Mouse (Mus musculus): Measurements from ENCODE around the gene Shd. TPM values are rescaled to one million over a fixed set of nuclear protein-coding genes. Genes with fewer than 3 reads are reported as not detected.
A peak's percentile ranks its signal among the peaks of the same experiment; 100 is the strongest.

The Shd gene
- total and polyA plus RNA-seq, 3 experiments: 0.31 to 0.89 TPM; not detected in 1

DNA sequence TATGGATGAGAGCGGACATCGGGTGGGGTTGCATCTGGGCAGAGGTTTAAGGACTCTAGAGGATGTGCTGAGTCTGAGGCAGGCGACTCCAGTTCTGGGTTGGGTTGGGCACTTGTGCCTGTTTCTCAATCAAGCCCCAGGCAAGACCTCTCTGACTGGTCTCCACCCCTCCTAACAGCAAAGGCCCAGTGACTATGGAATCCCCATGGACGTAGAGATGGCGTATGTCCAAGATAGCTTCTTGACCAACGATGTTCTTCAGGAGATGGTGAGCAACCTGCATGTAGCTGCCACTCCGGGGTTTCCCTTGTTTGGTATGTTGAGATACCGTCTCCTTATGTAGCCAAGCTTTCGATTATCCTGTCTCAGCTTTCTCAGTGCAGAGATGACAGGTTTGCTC lies 45.0 kb downstream of the Shd start:
- H3K79me2 ChIP-seq (ENCODE audit: control insufficient read depth, insufficient read depth, low read length, poor library complexity): no peaks in the 10 kb centered on the region
- H3K9ac ChIP-seq (ENCODE audit: control insufficient read depth, low read depth, low read length, poor library complexity, severe bottlenecking): no peak overlapping the region
- H3K4me1 ChIP-seq (ENCODE audit: control insufficient read depth in 1 of 2, insufficient read depth in 2 of 2, low read length in 2 of 2): peaks cover 0 to 3% of the 10 kb centered on the region in 2 experiments; a peak in 2 of 4 replicates
- TF ChIP-seq ZNF384 (IDR thresholded peaks at IDR 0.05; ENCODE audit: low read depth, low read length) (no peak), MAZ (IDR thresholded peaks at IDR 0.05; ENCODE audit: low read depth, low read length) (no peak), POLR2AphosphoS2 (IDR thresholded peaks at IDR 0.05; ENCODE audit: low read length) (peak; percentile 43; the same call in 1 of the 2 replicates)
- H3K4me3 ChIP-seq (ENCODE audit: control insufficient read depth in 1 of 2, insufficient read depth in 1 of 2, low read depth in 2 of 2, low read length in 2 of 2): no peak overlapping the region
- peaks cover 0 to 3% of the 10 kb centered on the region in 2 experiments; a peak in 2 of 4 replicates for H3K36me3 ChIP-seq (ENCODE audit: control insufficient read depth in 1 of 2, insufficient read depth in 2 of 2, low read length in 2 of 2)
- DNase-seq (ENCODE audit: low read depth, low spot score): peak; percentile 5
- no peak overlapping the region for H3K27ac ChIP-seq (ENCODE audit: control insufficient read depth, low read depth, low read length)
- H3K9me3 ChIP-seq (replicated peaks; ENCODE audit: insufficient read depth, low read length): no peaks in the 10 kb centered on the region
- H3K27me3 ChIP-seq (ENCODE audit: control insufficient read depth in 1 of 2, insufficient read depth in 2 of 2, low read length in 2 of 2): no peaks in the 10 kb centered on the region

DNA sequence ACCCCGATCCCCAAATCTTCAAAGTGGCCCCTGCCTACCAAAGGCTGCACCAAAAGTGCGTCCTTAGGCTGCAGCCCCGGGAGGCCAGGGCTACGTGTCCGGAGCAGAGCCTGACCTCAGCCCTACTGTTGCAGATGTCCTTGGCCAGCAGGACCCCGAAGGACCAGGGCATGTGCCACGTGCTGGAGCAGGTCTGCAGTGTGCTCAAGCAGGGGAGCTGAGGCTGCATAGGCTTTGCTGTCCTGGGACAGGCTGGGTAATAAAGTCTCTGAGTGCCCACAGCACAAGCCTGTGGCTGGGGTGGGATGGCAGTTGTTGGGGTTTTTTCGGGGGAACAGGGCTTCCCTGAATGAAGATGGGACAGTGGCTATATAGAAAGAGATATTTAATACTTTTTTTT lies 46.1 kb downstream of the Shd start:
- H3K4me3 ChIP-seq (ENCODE audit: control insufficient read depth in 1 of 2, insufficient read depth in 1 of 2, low read depth in 2 of 2, low read length in 2 of 2): no peak overlapping the region
- H3K4me1 ChIP-seq (ENCODE audit: control insufficient read depth in 1 of 2, insufficient read depth in 2 of 2, low read length in 2 of 2): no peaks in the 10 kb centered on the region
- no peak overlapping the region for H3K27ac ChIP-seq (ENCODE audit: control insufficient read depth, low read depth, low read length)
- DNase-seq (ENCODE audit: low read depth, low spot score): no peak
- no peak overlapping the region for H3K9ac ChIP-seq (ENCODE audit: control insufficient read depth, low read depth, low read length, poor library complexity, severe bottlenecking)
- H3K9me3 ChIP-seq (replicated peaks; ENCODE audit: insufficient read depth, low read length): no peaks in the 10 kb centered on the region
- H3K27me3 ChIP-seq (ENCODE audit: control insufficient read depth in 1 of 2, insufficient read depth in 2 of 2, low read length in 2 of 2): no peaks in the 10 kb centered on the region
- TF ChIP-seq GATA1 (IDR thresholded peaks at IDR 0.05; ENCODE audit: low read depth, low read length) (no peak), POLR2AphosphoS2 (IDR thresholded peaks at IDR 0.05; ENCODE audit: low read length) (peak; percentile 63), BHLHE40 (IDR thresholded peaks at IDR 0.05; ENCODE audit: borderline replicate concordance, low read depth, low read length) (no peak)
- H3K79me2 ChIP-seq (ENCODE audit: control insufficient read depth, insufficient read depth, low read length, poor library complexity): no peaks in the 10 kb centered on the region
- peaks cover 0 to 3% of the 10 kb centered on the region in 2 experiments; a peak in 2 of 4 replicates for H3K36me3 ChIP-seq (ENCODE audit: control insufficient read depth in 1 of 2, insufficient read depth in 2 of 2, low read length in 2 of 2)

DNA sequence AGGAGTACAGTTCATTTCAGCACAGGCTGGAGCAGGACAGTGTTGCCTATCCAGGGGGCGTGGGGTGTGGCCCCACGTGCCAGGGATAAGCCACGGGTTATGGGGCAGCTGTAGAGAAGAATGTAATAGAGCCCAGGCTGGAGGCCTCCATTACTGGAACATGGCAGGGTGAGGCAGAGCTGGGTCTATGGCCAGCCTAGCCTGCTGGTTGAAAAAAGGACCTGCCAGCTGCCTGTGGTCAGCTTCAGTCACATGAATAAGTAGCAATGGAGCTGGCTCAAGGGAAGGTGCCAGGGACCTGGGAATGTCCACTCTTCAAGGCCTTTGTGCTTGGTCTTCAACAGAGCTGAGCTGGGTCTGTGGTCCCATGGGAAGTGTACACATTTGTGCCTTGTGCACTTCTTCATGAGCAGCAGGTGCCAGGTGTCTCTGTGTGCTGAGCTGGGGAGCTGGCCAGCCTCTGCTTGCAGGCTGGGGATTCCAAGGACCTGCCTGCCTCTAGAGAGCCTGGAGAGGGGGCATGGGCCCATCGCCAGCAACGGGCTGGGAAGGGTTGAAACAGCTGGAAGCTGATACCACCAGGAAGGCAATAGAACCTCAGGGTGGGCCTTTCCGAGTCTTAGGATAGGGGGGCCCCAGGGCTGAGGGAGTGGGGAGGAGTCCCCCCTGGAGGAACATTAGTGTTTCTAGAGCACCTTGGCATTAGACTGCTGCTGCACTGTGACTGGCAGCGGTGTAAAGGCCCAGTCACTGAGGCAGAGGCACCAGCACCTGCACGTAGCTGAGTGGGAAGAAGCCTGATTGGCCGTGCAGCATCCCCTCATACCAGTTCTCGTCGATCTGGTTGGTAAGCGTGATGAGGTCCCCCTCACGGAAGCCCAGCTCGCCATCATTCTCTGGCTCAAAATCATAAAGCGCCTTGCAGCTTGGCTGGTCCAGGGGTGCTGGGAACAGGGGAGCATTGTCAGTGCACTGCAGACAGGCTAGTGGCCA lies 46.8 kb downstream of the Shd start:
- Histone ChIP-seq H3K79me2 (ENCODE audit: control insufficient read depth, insufficient read depth, low read length, poor library complexity) (no peaks in the 10 kb centered on the region), H3K9ac (ENCODE audit: control insufficient read depth, low read depth, low read length, poor library complexity, severe bottlenecking) (no peak overlapping the region), H3K9me3 (replicated peaks; ENCODE audit: insufficient read depth, low read length) (no peaks in the 10 kb centered on the region), H3K36me3 (ENCODE audit: control insufficient read depth in 1 of 2, insufficient read depth in 2 of 2, low read length in 2 of 2) (peaks cover 0 to 3% of the 10 kb centered on the region in 2 experiments; a peak in 2 of 4 replicates), H3K27ac (ENCODE audit: control insufficient read depth, low read depth, low read length) (no peak overlapping the region), H3K4me3 (ENCODE audit: control insufficient read depth in 1 of 2, insufficient read depth in 1 of 2, low read depth in 2 of 2, low read length in 2 of 2) (no peak overlapping the region), H3K27me3 (ENCODE audit: control insufficient read depth in 1 of 2, insufficient read depth in 2 of 2, low read length in 2 of 2) (no peaks in the 10 kb centered on the region), H3K4me1 (ENCODE audit: control insufficient read depth in 1 of 2, insufficient read depth in 2 of 2, low read length in 2 of 2) (no peaks in the 10 kb centered on the region)
- TF ChIP-seq NELFE (IDR thresholded peaks at IDR 0.05; ENCODE audit: low read depth, low read length): no peak
- no peak for TF ChIP-seq TBP (IDR thresholded peaks at IDR 0.05; ENCODE audit: low read depth, low read length)
- TF ChIP-seq MXI1 (IDR thresholded peaks at IDR 0.05; ENCODE audit: low read depth, low read length): no peak
- no peak for TF ChIP-seq GABPA (IDR thresholded peaks at IDR 0.05; ENCODE audit: low read depth, low read length)
- TF ChIP-seq GATA1 (IDR thresholded peaks at IDR 0.05; ENCODE audit: low read depth, low read length): no peak
- 0 out of 2 replicates have a peak, but pooled peaks have one; percentile 7 for TF ChIP-seq POLR2AphosphoS2 (IDR thresholded peaks at IDR 0.05; ENCODE audit: low read length)
- TF ChIP-seq POLR2A (IDR thresholded peaks at IDR 0.05; ENCODE audit: control insufficient read depth in 1 of 2, insufficient read depth in 1 of 2, low read depth in 1 of 2, low read length in 2 of 2, poor library complexity in 1 of 2): 0 out of 4 replicates have a peak, but pooled peaks of 1 of the 2 experiments have one; percentile 16
- TF ChIP-seq SMC3 (IDR thresholded peaks at IDR 0.05; ENCODE audit: low read depth, low read length): no peak
- no peak for TF ChIP-seq MAFK (IDR thresholded peaks at IDR 0.05; ENCODE audit: borderline replicate concordance, low read depth, low read length)
- no peak for TF ChIP-seq CHD1 (IDR thresholded peaks at IDR 0.05; ENCODE audit: low read depth, low read length)
- TF ChIP-seq MAZ (IDR thresholded peaks at IDR 0.05; ENCODE audit: low read depth, low read length): no peak
- no peak for TF ChIP-seq TAL1 (IDR thresholded peaks at IDR 0.05; ENCODE audit: low read length)
- TF ChIP-seq KAT2A (conservative IDR thresholded peaks at IDR 0.05; ENCODE audit: low read depth, low read length): no peak
- TF ChIP-seq MYC (IDR thresholded peaks at IDR 0.05; ENCODE audit: low read depth, low read length): no peak
- TF ChIP-seq POLR2AphosphoS5 (IDR thresholded peaks at IDR 0.05; ENCODE audit: borderline replicate concordance, low read depth, low read length): no peak
- DNase-seq (ENCODE audit: low read depth, low spot score): no peak
